Mouse (Mus musculus) hindbrain, postnatal 0 days (tissue): ENCODE measurements around the gene Arid5b. TPM values are rescaled to one million over a fixed set of nuclear protein-coding genes. Genes with fewer than 3 reads are reported as not detected.

Source experiments
- ATAC-seq: fragments of 200-750 bp; cut with Nextera tagmentation; 2 replicates; pipeline ENCODE4 v1.8.0; 2017; ENCODE audit warnings: mild to moderate bottlenecking, moderate TSS enrichment, moderate library complexity
- DNase-seq: peaks from one replicate; pipeline ENCODE4 v3.0.0-alpha.2; 2015; ENCODE audit warnings: low spot score
- H3K27ac ChIP-seq: fragments of 300-500 bp; sonication (generic); 2 replicates; pipeline ENCODE4 v1.5.1; 2014; ENCODE audit warnings: mild to moderate bottlenecking
- H3K27me3 ChIP-seq: fragments of 300-500 bp; sonication (generic); 2 replicates; pipeline ENCODE4 v1.6.1; 2014; ENCODE audit warnings: low read length, mixed read lengths; ENCODE audit not compliant: insufficient read depth
- H3K36me3 ChIP-seq: fragments of 300-500 bp; sonication (generic); 2 replicates; pipeline ENCODE4 v1.6.1; 2014; ENCODE audit warnings: low read length, mixed read lengths; ENCODE audit not compliant: insufficient read depth
- H3K4me1 ChIP-seq: fragments of 300-500 bp; sonication (generic); 2 replicates; pipeline ENCODE4 v1.6.1; 2014; ENCODE audit warnings: antibody characterized with exemption, low read length, mixed read lengths; ENCODE audit not compliant: insufficient read depth
- H3K4me2 ChIP-seq: fragments of 300-500 bp; sonication (generic); 2 replicates; pipeline ENCODE4 v1.6.1; 2014; ENCODE audit warnings: low read depth, mild to moderate bottlenecking, low read length, moderate library complexity, mixed read lengths
- H3K4me3 ChIP-seq: fragments of 300-500 bp; sonication (generic); 2 replicates; pipeline ENCODE4 v1.5.1; 2014; ENCODE audit warnings: low read length
- H3K9ac ChIP-seq: fragments of 300-500 bp; sonication (generic); replicated peaks from 2 replicates; pipeline ENCODE4 v1.6.1; 2014; ENCODE audit warnings: mild to moderate bottlenecking, low read length, moderate library complexity, mixed read lengths
- H3K9me3 ChIP-seq: fragments of 300-500 bp; sonication (generic); 2 replicates; pipeline ENCODE4 v1.6.1; 2016; ENCODE audit warnings: low read length, mixed read lengths
- CTCF ChIP-seq: IDR thresholded peaks from 2 replicates; pipeline ENCODE4 v1.5.1; 2016; ENCODE audit warnings: antibody characterized with exemption, control low read depth, low read depth
- WGBS: fragments of 180-500 bp; shearing (Covaris S2); extraction: QIAGEN DNeasy Blood & Tissue Kit; methylation state at CpG from one replicate; pipeline ENCODE4 v1.1.7; 2014; 5-methylcytosine and 5-hydroxymethylcytosine counted together
- polyA plus RNA-seq: library from polyadenylated mRNA; unstranded; fragments of >200 nt; fragmentation: Nextera tagmentation; extraction: Ambion mirVana; gene quantifications from 2 replicates; pipeline ENCODE4 v1.2.1, GENCODE M21; 2015
- total RNA-seq: library from RNA; depleted of rRNA; stranded (reverse); fragments of >200 nt; gene quantifications from 2 replicates; pipeline ENCODE4 v1.2.3, GENCODE M21; 2014

Gene Arid5b
- total and polyA plus RNA-seq, 2 experiments from 2014 or later = 13.1 to 13.8 TPM

- no peak overlapping the region for H3K27ac ChIP-seq
- WGBS = 70% methylated on average over 14 of the region's 14 CpGs
- TF ChIP-seq CTCF = no peak
- H3K4me1 ChIP-seq = peaks cover 12% of the 10 kb centered on the region
- no peaks in the 10 kb centered on the region for H3K9me3 ChIP-seq
- peak overlapping the region; percentile 31 for H3K4me2 ChIP-seq
- no peak overlapping the region for H3K9ac ChIP-seq
- H3K27me3 ChIP-seq = no peaks in the 10 kb centered on the region
- H3K4me3 ChIP-seq = no peak overlapping the region
- H3K36me3 ChIP-seq = no peaks in the 10 kb centered on the region
- ATAC-seq = peak; percentile 40; the same call in 1 of the 2 replicates
- DNase-seq = no peak
Measured at GRCm38 (mm10) chr10:68154046-68154765, 124.3 kb downstream of the Arid5b start.

GRCm38 (mm10) chr10:68153344-68154045 lies 125.0 kb downstream of the Arid5b start:
- Histone ChIP-seq H3K4me1 (peaks cover 12% of the 10 kb centered on the region), H3K27ac (peak overlapping the region; percentile 22; the same call in 1 of the 2 replicates), H3K9me3 (no peaks in the 10 kb centered on the region), H3K36me3 (no peaks in the 10 kb centered on the region), H3K4me3 (no peak overlapping the region), H3K27me3 (no peaks in the 10 kb centered on the region), H3K4me2 (peak overlapping the region; percentile 31), H3K9ac (no peak overlapping the region)
- WGBS = 17% methylated on average over 11 of the region's 11 CpGs
- TF ChIP-seq CTCF = no peak
- DNase-seq (peak; percentile 57), ATAC-seq (no peak; the same call in 1 of the 2 replicates)

GRCm38 (mm10) chr10:68148495-68148894 lies 130.0 kb downstream of the Arid5b start:
- Histone ChIP-seq H3K4me3 (no peak overlapping the region), H3K9ac (no peak overlapping the region), H3K4me1 (peaks cover 7% of the 10 kb centered on the region), H3K9me3 (no peaks in the 10 kb centered on the region), H3K4me2 (no peak overlapping the region), H3K27ac (no peak overlapping the region), H3K36me3 (no peaks in the 10 kb centered on the region), H3K27me3 (no peaks in the 10 kb centered on the region)
- DNase-seq (no peak), ATAC-seq (no peak)
- TF ChIP-seq CTCF = no peak
- WGBS = 75% methylated on average over 6 of the region's 6 CpGs

- H3K4me1 ChIP-seq = no peaks in the 10 kb centered on the region
- no peak overlapping the region for H3K9ac ChIP-seq
- 38% methylated on average over 6 of the region's 6 CpGs for WGBS
- no peak for ATAC-seq
- H3K9me3 ChIP-seq = no peaks in the 10 kb centered on the region
- no peak overlapping the region for H3K4me3 ChIP-seq
- no peak overlapping the region for H3K4me2 ChIP-seq
- H3K36me3 ChIP-seq = no peaks in the 10 kb centered on the region
- no peak overlapping the region for H3K27ac ChIP-seq
- no peak for DNase-seq
- H3K27me3 ChIP-seq = no peaks in the 10 kb centered on the region
- no peak for TF ChIP-seq CTCF
Measured at GRCm38 (mm10) chr10:68147730-68148129, 130.8 kb downstream of the Arid5b start.

GRCm38 (mm10) chr10:68146842-68147241 lies 131.7 kb downstream of the Arid5b start:
- Histone ChIP-seq H3K27ac (no peak overlapping the region), H3K4me3 (no peak overlapping the region), H3K36me3 (no peaks in the 10 kb centered on the region), H3K9me3 (no peaks in the 10 kb centered on the region), H3K4me2 (no peak overlapping the region), H3K9ac (no peak overlapping the region), H3K27me3 (no peaks in the 10 kb centered on the region), H3K4me1 (no peaks in the 10 kb centered on the region)
- ATAC-seq (no peak), DNase-seq (peak; percentile 83)
- TF ChIP-seq CTCF = peak; percentile 87
- WGBS = 11% methylated on average over 5 of the region's 5 CpGs

GRCm38 (mm10) chr10:68145286-68145950 lies 133.1 kb downstream of the Arid5b start:
- no peak for TF ChIP-seq CTCF
- H3K27me3 ChIP-seq = no peaks in the 10 kb centered on the region
- no peak for DNase-seq
- no peak overlapping the region for H3K4me3 ChIP-seq
- no peak overlapping the region for H3K4me2 ChIP-seq
- no peaks in the 10 kb centered on the region for H3K9me3 ChIP-seq
- H3K27ac ChIP-seq = no peak overlapping the region
- ATAC-seq = no peak
- no peaks in the 10 kb centered on the region for H3K36me3 ChIP-seq
- no peak overlapping the region for H3K9ac ChIP-seq
- no peaks in the 10 kb centered on the region for H3K4me1 ChIP-seq
- WGBS = 80% methylated on average over 18 of the region's 18 CpGs
